Mouse (Mus musculus): ENCODE results near the gene AC109138.7.

Gene AC109138.7

GRCm38 (mm10) chr19:4214071-4214770 lies at the start of gene AC109138.7, which contains the start of gene Clcf1:
Gene AC109138.7, plus strand, starts transcription at chr19:4214357.
Gene Clcf1, plus strand, starts transcription at chr19:4214238.
- DNase-seq (ENCODE audit: low spot score), result peak; percentile 57

- no peak for DNase-seq (ENCODE audit: low spot score)
Observed at GRCm38 (mm10) chr19:4164721-4165120, 49.4 kb upstream of the AC109138.7 start.

DNA sequence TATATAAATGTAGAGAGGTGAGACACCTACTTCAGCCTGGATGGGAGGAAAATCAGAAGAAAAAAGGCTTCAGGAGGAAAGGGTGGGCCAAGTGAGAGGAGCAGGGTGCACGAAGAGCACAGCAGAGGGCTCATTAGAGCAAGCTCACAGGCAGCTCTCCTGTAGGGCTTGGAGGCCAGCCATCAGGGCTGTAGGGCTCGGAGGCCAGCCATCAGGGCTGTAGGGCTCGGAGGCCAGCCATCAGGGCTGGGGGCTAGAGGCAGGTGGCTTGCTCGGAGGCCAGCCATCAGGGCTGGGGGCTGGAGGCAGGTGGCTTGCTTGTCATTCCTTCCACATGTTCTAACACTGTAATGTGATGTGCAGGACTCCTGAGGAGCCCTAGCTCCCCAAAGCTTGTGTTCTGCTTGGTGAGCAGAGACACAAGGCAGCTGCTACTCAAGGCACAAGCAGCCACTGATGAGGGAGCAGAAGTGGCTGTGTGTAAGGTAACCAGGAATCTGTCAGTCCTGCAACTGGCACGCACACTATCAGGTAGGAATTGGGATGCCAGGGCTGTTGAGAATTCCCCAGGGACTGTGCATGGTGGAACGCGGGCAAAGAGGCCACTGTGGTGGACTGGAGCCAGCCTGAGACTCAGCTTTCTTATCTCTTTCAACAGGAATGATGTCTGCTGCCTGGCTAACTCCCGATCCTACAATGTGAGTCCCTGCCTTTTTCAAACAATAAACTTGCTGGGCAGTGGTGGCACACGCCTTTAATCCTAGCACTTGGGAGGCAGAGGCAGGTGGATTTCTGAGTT lies 47.3 kb upstream of the AC109138.7 start:
- no peak for DNase-seq (ENCODE audit: low spot score)

- DNase-seq (ENCODE audit: low spot score), result peak; percentile 99
Observed at GRCm38 (mm10) chr19:4169378-4169784, 44.8 kb upstream of the AC109138.7 start.

- no peak for DNase-seq (ENCODE audit: low spot score)
Observed at GRCm38 (mm10) chr19:4169810-4170209, 44.3 kb upstream of the AC109138.7 start.

- no peak for DNase-seq (ENCODE audit: low spot score)
Observed at GRCm38 (mm10) chr19:4170723-4171392, 43.3 kb upstream of the AC109138.7 start.

DNA sequence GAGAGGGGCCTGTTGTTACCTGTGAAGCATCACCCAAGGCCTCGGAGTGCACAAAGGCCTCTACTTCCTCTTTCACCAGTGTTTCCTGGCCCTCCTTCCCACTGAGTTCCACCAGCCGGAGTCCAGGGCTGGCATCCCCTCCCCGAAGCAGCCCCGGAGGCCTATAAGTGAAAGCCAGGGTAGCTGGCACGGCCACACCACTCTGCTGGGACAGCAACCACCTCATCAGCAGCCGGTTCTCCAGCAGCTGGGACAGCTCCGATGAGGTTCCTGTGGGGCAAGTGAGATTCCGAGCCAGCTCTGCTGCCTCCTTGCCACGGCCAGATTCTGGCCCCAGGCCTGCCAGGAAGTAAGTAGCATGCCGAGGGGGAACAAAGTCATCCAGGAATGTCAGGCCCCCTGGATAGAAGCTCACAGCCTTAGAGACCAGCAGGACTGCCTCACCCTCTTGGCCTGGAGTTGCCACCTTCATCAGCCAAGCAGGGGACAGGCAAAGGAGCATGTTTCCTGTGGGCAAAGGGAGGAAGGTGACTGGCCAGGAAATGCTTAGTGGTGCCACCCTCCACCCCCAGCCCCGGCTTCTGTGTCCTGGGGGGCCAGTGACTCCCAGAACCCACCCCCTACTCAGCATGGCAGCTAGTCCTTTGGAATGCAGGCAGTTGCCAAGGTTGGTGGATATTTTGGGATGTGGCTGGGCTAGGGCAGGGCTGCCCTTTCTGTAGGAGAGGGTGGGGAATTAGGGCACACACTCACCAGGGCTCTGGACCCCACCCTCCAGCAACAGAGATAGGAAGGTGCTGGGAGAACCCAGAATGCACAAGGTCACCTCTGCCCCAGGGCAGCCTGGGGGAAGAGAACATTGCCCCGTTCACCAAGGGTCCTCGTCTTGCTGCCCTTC lies 42.5 kb upstream of the AC109138.7 start:
- no peak for DNase-seq (ENCODE audit: low spot score)

- no peak for DNase-seq (ENCODE audit: low spot score)
Observed at GRCm38 (mm10) chr19:4172925-4173324, 41.2 kb upstream of the AC109138.7 start.

- DNase-seq (ENCODE audit: low spot score), result no peak
Observed at GRCm38 (mm10) chr19:4175368-4175947, 38.7 kb upstream of the AC109138.7 start, which contains the start of gene Carns1. Gene Carns1, minus strand, starts transcription at chr19:4175479.

- DNase-seq (ENCODE audit: low spot score), result no peak
Observed at GRCm38 (mm10) chr19:4180411-4180810, 33.7 kb upstream of the AC109138.7 start.

DNA sequence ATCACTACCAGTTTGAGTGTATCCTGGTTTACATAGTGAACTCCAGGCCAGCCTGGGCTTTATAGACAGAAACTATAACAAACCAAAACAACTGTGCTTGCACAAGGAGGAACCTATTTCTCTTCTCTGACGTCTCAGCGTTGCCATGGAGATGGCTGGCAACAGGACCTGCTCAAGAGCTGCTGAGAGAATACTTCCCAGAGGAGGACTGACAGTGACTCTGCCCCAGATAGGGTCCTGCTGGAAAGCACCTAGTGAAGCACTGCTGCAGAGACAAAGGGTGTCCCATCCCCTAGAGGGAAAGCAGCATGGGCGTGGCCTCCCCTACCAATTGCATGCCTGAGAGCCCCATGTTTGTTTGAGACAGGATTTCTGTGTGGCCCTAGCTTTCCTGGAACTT lies 32.3 kb upstream of the AC109138.7 start:
- DNase-seq (ENCODE audit: low spot score), result no peak

- no peak for DNase-seq (ENCODE audit: low spot score)
Observed at GRCm38 (mm10) chr19:4183689-4184088, 30.5 kb upstream of the AC109138.7 start.

- no peak for DNase-seq (ENCODE audit: low spot score)
Observed at GRCm38 (mm10) chr19:4184976-4185975, 28.9 kb upstream of the AC109138.7 start.

- no peak for DNase-seq (ENCODE audit: low spot score)
Observed at GRCm38 (mm10) chr19:4187303-4187702, 26.9 kb upstream of the AC109138.7 start.

DNA sequence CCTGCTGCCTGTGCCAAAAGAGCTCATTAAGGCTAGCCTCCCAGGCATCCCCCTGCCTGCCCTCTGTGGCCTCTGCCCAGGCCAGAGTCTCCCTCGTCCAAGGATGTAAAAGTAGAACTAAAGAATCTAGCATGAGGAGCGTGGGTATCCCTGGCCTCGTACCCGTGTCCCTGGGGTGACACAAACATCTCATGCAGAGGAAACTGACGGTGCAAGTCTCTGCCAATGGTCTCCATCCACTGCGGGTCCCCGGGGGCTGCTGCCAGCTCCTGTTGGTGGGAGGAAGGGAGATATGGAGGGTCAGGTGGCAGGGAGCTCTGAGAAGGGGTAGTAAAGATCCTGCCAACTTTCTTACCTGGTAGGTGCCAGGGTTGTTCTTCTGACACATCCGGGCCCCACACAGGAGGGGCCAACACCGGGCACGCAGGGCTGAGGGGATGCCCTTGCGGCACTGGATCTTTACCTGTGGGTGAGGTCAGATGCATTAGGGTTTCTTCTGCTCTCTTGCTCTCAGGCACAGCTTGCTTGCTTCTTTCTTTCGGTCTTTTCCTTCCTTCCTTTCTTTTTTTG lies 25.0 kb upstream of the AC109138.7 start:
- DNase-seq (ENCODE audit: low spot score), result no peak

GRCm38 (mm10) chr19:4190831-4191334 lies 23.3 kb upstream of the AC109138.7 start, which contains the start of gene Tbc1d10c:
Gene Tbc1d10c, minus strand, starts transcription at chr19:4191284.
- DNase-seq (ENCODE audit: low spot score), result no peak

GRCm38 (mm10) chr19:4191528-4192250 lies 22.5 kb upstream of the AC109138.7 start, which contains the start of gene Ppp1ca:
Gene Ppp1ca, plus strand, starts transcription at chr19:4192065.
- peak; percentile 96 for DNase-seq (ENCODE audit: low spot score)

DNA sequence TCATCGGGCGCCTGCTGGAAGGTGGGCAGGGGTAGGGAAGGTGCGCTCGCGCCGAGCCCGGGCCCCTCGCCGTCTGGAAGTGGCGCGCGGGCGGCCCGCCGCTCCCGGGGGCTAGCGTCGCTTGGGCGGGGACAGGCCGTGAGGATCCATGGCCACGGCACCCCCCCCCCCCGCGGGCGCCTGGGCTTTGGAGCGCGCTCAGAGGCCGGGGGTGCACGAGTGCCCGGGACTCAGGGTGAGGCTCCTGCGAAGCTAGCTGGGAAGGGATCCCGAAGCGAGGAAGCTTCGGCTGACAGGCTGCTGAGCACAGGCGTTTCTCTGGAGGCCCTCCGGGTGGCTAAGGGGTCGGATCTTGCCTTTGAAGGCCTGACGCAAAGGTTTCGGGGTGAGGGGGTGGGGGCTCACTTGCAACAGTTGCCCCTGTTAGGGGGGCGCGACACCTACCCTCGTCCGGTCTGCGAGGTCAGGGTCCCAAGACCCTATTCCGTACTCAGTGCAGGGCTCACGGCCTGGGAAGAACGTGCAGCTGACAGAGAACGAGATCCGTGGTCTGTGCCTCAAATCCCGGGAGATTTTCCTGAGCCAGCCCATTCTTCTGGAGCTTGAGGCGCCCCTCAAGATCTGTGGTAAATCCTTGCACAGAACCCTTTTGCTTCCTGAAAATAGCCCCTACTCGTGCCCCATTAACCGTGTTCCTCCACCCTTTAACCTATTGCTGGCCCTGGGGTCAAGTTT lies 21.7 kb upstream of the AC109138.7 start:
- no peak for DNase-seq (ENCODE audit: low spot score)
